Mouse (Mus musculus) liver, embryonic 11.5 days (tissue): ENCODE data around the gene Gbx2. TPM values are rescaled to one million over a fixed set of nuclear protein-coding genes. Genes with fewer than 3 reads are reported as not detected.

Source experiments
- ATAC-seq: fragments of 200-750 bp; cut with Nextera tagmentation; replicated peaks from 2 replicates; pipeline ENCODE4 v1.8.0; 2017; ENCODE audit warnings: moderate number of reproducible peaks, mild to moderate bottlenecking, moderate TSS enrichment, moderate library complexity; ENCODE audit not compliant: low FRiP score
- DNase-seq: peaks from one replicate; pipeline ENCODE4 v3.0.0-alpha.2; 2017; ENCODE audit warnings: low spot score
- H3K27ac ChIP-seq: fragments of 300-500 bp; sonication (generic); 2 replicates; pipeline ENCODE4 v1.5.1; 2014; ENCODE audit warnings: mild to moderate bottlenecking, low read depth, low read length, control low read depth
- H3K27me3 ChIP-seq: fragments of 300-500 bp; sonication (generic); replicated peaks from 2 replicates; pipeline ENCODE4 v1.6.1; 2014; ENCODE audit warnings: low read length, mixed read lengths; ENCODE audit not compliant: control insufficient read depth, insufficient read depth
- H3K36me3 ChIP-seq: fragments of 300-500 bp; sonication (generic); 2 replicates; pipeline ENCODE4 v1.6.1; 2014; ENCODE audit warnings: mild to moderate bottlenecking, low read length, moderate library complexity, mixed read lengths; ENCODE audit not compliant: control insufficient read depth, insufficient read depth
- H3K4me1 ChIP-seq: fragments of 300-500 bp; sonication (generic); replicated peaks from 2 replicates; pipeline ENCODE4 v1.6.1; 2014; ENCODE audit warnings: low read length, mixed read lengths; ENCODE audit not compliant: control insufficient read depth, insufficient read depth
- H3K4me2 ChIP-seq: fragments of 300-500 bp; sonication (generic); 2 replicates; pipeline ENCODE4 v1.6.1; 2014; ENCODE audit warnings: mild to moderate bottlenecking, control low read depth, moderate library complexity
- H3K4me3 ChIP-seq: fragments of 300-500 bp; sonication (generic); 2 replicates; pipeline ENCODE4 v1.5.1; 2014; ENCODE audit warnings: low read depth, low read length, control low read depth
- H3K9ac ChIP-seq: fragments of 300-500 bp; sonication (generic); 2 replicates; pipeline ENCODE4 v1.6.1; 2014; ENCODE audit warnings: low read depth, low read length, control low read depth
- H3K9me3 ChIP-seq: fragments of 300-500 bp; sonication (generic); 2 replicates; pipeline ENCODE4 v1.6.1; 2016; ENCODE audit warnings: low read length, inconsistent platforms, mixed read lengths; ENCODE audit not compliant: control insufficient read depth
- WGBS: fragments of 180-500 bp; shearing (Covaris S2); extraction: QIAGEN DNeasy Blood & Tissue Kit; methylation state at CpG from one replicate; pipeline ENCODE4 v1.1.7; 2014; 5-methylcytosine and 5-hydroxymethylcytosine counted together
- polyA plus RNA-seq: library from polyadenylated mRNA; unstranded; fragments of >200 nt; fragmentation: Nextera tagmentation; extraction: Ambion mirVana; gene quantifications from 2 replicates; pipeline ENCODE4 v1.2.1, GENCODE M21; 2014

The Gbx2 gene
- polyA plus RNA-seq, 1 experiment from 2014 or later, result 2.9 TPM

- Histone ChIP-seq H3K4me1 (no peaks in the 10 kb centered on the region; the same call in 1 of the 2 replicates), H3K4me3 (no peak overlapping the region), H3K9me3 (no peaks in the 10 kb centered on the region), H3K27me3 (no peaks in the 10 kb centered on the region), H3K9ac (no peak overlapping the region), H3K27ac (no peak overlapping the region), H3K36me3 (no peaks in the 10 kb centered on the region), H3K4me2 (no peak overlapping the region)
- no peak for DNase-seq
- WGBS, result 70% methylated on average over 7 of the region's 7 CpGs
- ATAC-seq, result no peak
These were observed 38.7 kb downstream of the Gbx2 start for GRCm38 (mm10) chr1:89892281-89892680.

- no peak for ATAC-seq
- Histone ChIP-seq H3K27me3 (no peaks in the 10 kb centered on the region), H3K27ac (no peak overlapping the region), H3K9me3 (no peaks in the 10 kb centered on the region), H3K4me1 (no peaks in the 10 kb centered on the region; the same call in 1 of the 2 replicates), H3K4me2 (no peak overlapping the region), H3K4me3 (no peak overlapping the region), H3K36me3 (no peaks in the 10 kb centered on the region), H3K9ac (no peak overlapping the region)
- WGBS, result 59% methylated on average over 6 of the region's 6 CpGs
- no peak for DNase-seq
These were observed 39.6 kb downstream of the Gbx2 start for GRCm38 (mm10) chr1:89891400-89891799.

- no peaks in the 10 kb centered on the region for H3K36me3 ChIP-seq
- no peak for ATAC-seq
- no peak overlapping the region for H3K4me2 ChIP-seq
- H3K9ac ChIP-seq, result no peak overlapping the region
- no peaks in the 10 kb centered on the region for H3K9me3 ChIP-seq
- no peak overlapping the region for H3K27ac ChIP-seq
- DNase-seq, result no peak
- H3K27me3 ChIP-seq, result no peaks in the 10 kb centered on the region
- WGBS, result 48% methylated on average over 4 of the region's 4 CpGs
- H3K4me1 ChIP-seq, result peaks cover 9% of the 10 kb centered on the region; the same call in 1 of the 2 replicates
- H3K4me3 ChIP-seq, result no peak overlapping the region
These were observed 45.3 kb downstream of the Gbx2 start for GRCm38 (mm10) chr1:89885696-89886095.

- no peak overlapping the region for H3K27ac ChIP-seq
These were observed 46.6 kb downstream of the Gbx2 start for GRCm38 (mm10) chr1:89884335-89884734.

GRCm38 (mm10) chr1:89880834-89881233, 50.1 kb downstream of the Gbx2 start:
- no peak for DNase-seq

More at GRCm38 (mm10) chr1:89884335-89884734, 46.6 kb downstream of the Gbx2 start:
- Histone ChIP-seq H3K36me3 (no peaks in the 10 kb centered on the region), H3K27me3 (no peaks in the 10 kb centered on the region), H3K4me1 (peaks cover 9% of the 10 kb centered on the region; the same call in 1 of the 2 replicates), H3K9ac (no peak overlapping the region), H3K4me3 (no peak overlapping the region), H3K4me2 (no peak overlapping the region), H3K9me3 (no peaks in the 10 kb centered on the region)
- ATAC-seq (no peak), DNase-seq (no peak)
- WGBS, result 82% methylated on average over 8 of the region's 8 CpGs

GRCm38 (mm10) chr1:89880193-89880592, 50.8 kb downstream of the Gbx2 start:
- WGBS, result 51% methylated on average over 8 of the region's 8 CpGs
- H3K27ac ChIP-seq, result no peak overlapping the region
- H3K36me3 ChIP-seq, result no peaks in the 10 kb centered on the region
- no peak overlapping the region for H3K9ac ChIP-seq
- no peaks in the 10 kb centered on the region for H3K27me3 ChIP-seq
- H3K9me3 ChIP-seq, result no peaks in the 10 kb centered on the region
- peaks cover 9% of the 10 kb centered on the region; the same call in 1 of the 2 replicates for H3K4me1 ChIP-seq
- H3K4me2 ChIP-seq, result no peak overlapping the region
- H3K4me3 ChIP-seq, result no peak overlapping the region
- ATAC-seq (no peak), DNase-seq (no peak)

More at GRCm38 (mm10) chr1:89880834-89881233, 50.1 kb downstream of the Gbx2 start:
- H3K4me2 ChIP-seq, result no peak overlapping the region
- H3K4me1 ChIP-seq, result peaks cover 9% of the 10 kb centered on the region; the same call in 1 of the 2 replicates
- no peaks in the 10 kb centered on the region for H3K36me3 ChIP-seq
- no peak overlapping the region for H3K4me3 ChIP-seq
- H3K9ac ChIP-seq, result no peak overlapping the region
- no peaks in the 10 kb centered on the region for H3K27me3 ChIP-seq
- no peak overlapping the region for H3K27ac ChIP-seq
- whole genome bisulfite sequencing, result 81% methylated on average over 10 of the region's 10 CpGs
- no peak for ATAC-seq
- H3K9me3 ChIP-seq, result no peaks in the 10 kb centered on the region

GRCm38 (mm10) chr1:89878496-89878895, 52.5 kb downstream of the Gbx2 start:
- H3K4me1 ChIP-seq, result no peaks in the 10 kb centered on the region
- no peak overlapping the region for H3K9ac ChIP-seq
- H3K9me3 ChIP-seq, result no peaks in the 10 kb centered on the region
- H3K27ac ChIP-seq, result no peak overlapping the region
- no peak for ATAC-seq
- no peaks in the 10 kb centered on the region for H3K27me3 ChIP-seq
- DNase-seq, result no peak
- 83% methylated on average over 11 of the region's 11 CpGs for WGBS
- H3K36me3 ChIP-seq, result no peaks in the 10 kb centered on the region
- H3K4me3 ChIP-seq, result no peak overlapping the region
- H3K4me2 ChIP-seq, result no peak overlapping the region

Other genes starting within 250 kb of the Gbx2 start
- not detected in 2 replicates for gene Asb18, start 83.5 kb upstream of the Gbx2 start, polyA plus RNA-seq
- not detected in 2 replicates for gene Iqca, start 222.2 kb upstream of the Gbx2 start, polyA plus RNA-seq